Mouse (Mus musculus): ENCODE measurements at regions not wholly inside any gene's neighbourhood (a gene's known extent, or its start where the extent isn't known, plus 50 kb on each side); places are given as distances from the start of the nearest gene placed in this dataset.
"Not testable (repeated sequence)": the region's sequence is repeated elsewhere in the genome, so short reads cannot be mapped to it uniquely, and the experiment has no call there.

DNA sequence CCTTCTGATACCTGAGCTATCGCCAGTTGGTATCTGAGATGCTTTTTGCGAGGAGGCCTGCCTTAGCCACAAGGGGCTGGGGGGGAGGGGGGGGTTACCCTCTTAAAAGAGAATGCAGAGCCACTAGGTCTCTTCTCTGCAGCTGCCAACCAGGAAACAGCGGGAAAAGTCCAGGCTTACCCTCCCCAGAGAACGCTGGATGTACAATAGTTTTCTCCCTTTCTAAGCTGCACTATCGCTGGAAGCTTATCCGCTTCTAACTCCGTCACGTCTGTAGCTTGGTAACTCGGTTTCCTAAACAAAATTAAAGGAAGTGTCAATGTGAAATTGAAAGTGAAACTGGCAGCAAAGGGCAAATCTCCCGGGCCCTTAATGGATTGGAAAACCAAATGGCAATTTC, 481.1 kb upstream of the Acvr2a start:
- Histone ChIP-seq H3K36me3 (ENCODE audit: control insufficient read depth, insufficient read depth, low read length) (no peaks in the 10 kb centered on the region), H3K27me3 (replicated peaks; ENCODE audit: control insufficient read depth, insufficient read depth, low read length) (no peaks in the 10 kb centered on the region; the same call in 1 of the 2 replicates), H3K4me1 (ENCODE audit: control insufficient read depth, insufficient read depth, low read length) (no peaks in the 10 kb centered on the region), H3K27ac (ENCODE audit: insufficient read depth, low read depth, low read length) (peak overlapping the region; percentile 81), H3K4me3 (ENCODE audit: insufficient read depth, low read depth, low read length) (peak overlapping the region; percentile 48)
- TF ChIP-seq POLR2A (IDR thresholded peaks at IDR 0.05; ENCODE audit: low read depth, low read length) (no peak), CTCF (conservative IDR thresholded peaks at IDR 0.05; ENCODE audit: insufficient read depth, insufficient read length, low read depth, low read length) (no peak)
- 44% methylated on average over 10 of the region's 10 CpGs for WGBS
- peak; percentile 56 for DNase-seq

- 74% methylated on average over 4 of the region's 4 CpGs for WGBS
- TF ChIP-seq CTCF (conservative IDR thresholded peaks at IDR 0.05; ENCODE audit: insufficient read depth, insufficient read length, low read depth, low read length) (no peak), POLR2A (IDR thresholded peaks at IDR 0.05; ENCODE audit: low read depth, low read length) (no peak)
- Histone ChIP-seq H3K27me3 (replicated peaks; ENCODE audit: control insufficient read depth, insufficient read depth, low read length) (no peaks in the 10 kb centered on the region), H3K27ac (ENCODE audit: insufficient read depth, low read depth, low read length) (no peak overlapping the region), H3K4me3 (ENCODE audit: insufficient read depth, low read depth, low read length) (no peak overlapping the region), H3K4me1 (ENCODE audit: control insufficient read depth, insufficient read depth, low read length) (no peaks in the 10 kb centered on the region), H3K36me3 (ENCODE audit: control insufficient read depth, insufficient read depth, low read length) (no peaks in the 10 kb centered on the region)
- DNase-seq, result no peak
Observed at GRCm38 (mm10) chr2:48348021-48348420, 465.9 kb upstream of the Acvr2a start.

DNA sequence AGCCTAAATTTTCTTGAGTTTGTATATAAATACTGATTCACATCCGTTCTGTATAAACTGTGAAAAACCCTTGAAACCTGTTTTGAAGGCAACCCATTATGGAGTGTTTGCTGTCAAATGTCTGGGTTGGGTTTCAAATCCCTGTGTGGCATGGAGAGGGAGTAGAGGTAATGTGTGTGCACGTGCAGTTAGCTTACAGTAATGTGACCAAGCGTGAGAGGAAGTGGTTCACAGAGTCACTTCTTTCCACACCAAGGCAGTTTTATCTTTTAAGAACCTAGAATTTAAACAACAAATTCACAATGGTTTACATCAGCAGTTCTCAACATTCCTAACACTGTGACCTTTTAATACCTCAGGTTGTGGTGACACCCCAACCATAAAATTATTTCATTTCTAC, 464.1 kb upstream of the Acvr2a start:
- WGBS, result 79% methylated on average over 3 of the region's 3 CpGs
- Histone ChIP-seq H3K4me1 (ENCODE audit: control insufficient read depth, insufficient read depth, low read length) (no peaks in the 10 kb centered on the region), H3K36me3 (ENCODE audit: control insufficient read depth, insufficient read depth, low read length) (no peaks in the 10 kb centered on the region), H3K27me3 (replicated peaks; ENCODE audit: control insufficient read depth, insufficient read depth, low read length) (no peaks in the 10 kb centered on the region), H3K4me3 (ENCODE audit: insufficient read depth, low read depth, low read length) (no peak overlapping the region), H3K27ac (ENCODE audit: insufficient read depth, low read depth, low read length) (no peak overlapping the region)
- no peak for DNase-seq
- TF ChIP-seq POLR2A (IDR thresholded peaks at IDR 0.05; ENCODE audit: low read depth, low read length) (no peak), CTCF (conservative IDR thresholded peaks at IDR 0.05; ENCODE audit: insufficient read depth, insufficient read length, low read depth, low read length) (no peak)

GRCm38 (mm10) chr2:48350206-48350605, 463.7 kb upstream of the Acvr2a start:
- TF ChIP-seq CTCF (conservative IDR thresholded peaks at IDR 0.05; ENCODE audit: insufficient read depth, insufficient read length, low read depth, low read length) (no peak), POLR2A (IDR thresholded peaks at IDR 0.05; ENCODE audit: low read depth, low read length) (no peak)
- 69% methylated on average over 1 of the region's 1 CpGs for WGBS

DNA sequence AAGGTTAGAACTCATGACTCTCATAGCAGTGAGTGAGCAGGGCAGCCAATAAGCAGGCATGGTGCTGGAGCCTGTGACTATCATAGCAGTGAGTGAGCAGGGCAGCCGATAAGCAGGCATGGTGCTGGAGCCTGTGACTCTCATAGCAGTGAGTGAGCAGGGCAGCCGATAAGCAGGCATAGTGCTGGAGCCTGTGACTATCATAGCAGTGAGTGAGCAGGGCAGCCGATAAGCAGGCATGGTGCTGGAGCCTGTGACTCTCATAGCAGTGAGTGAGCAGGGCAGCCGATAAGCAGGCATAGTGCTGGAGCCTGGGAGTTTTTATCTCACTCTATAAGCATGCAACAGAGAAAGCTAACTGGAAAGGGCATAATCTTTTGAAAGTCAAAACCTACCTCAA, 442.3 kb upstream of the Acvr2a start:
- not testable (repeated sequence) for H3K4me1 ChIP-seq (ENCODE audit: control insufficient read depth, insufficient read depth, low read length); H3K4me3 ChIP-seq (ENCODE audit: insufficient read depth, low read depth, low read length); DNase-seq; H3K27me3 ChIP-seq (replicated peaks; ENCODE audit: control insufficient read depth, insufficient read depth, low read length); H3K27ac ChIP-seq (ENCODE audit: insufficient read depth, low read depth, low read length); H3K36me3 ChIP-seq (ENCODE audit: control insufficient read depth, insufficient read depth, low read length)
- WGBS, result 86% methylated on average over 4 of the region's 4 CpGs

More at GRCm38 (mm10) chr2:48350206-48350605, 463.7 kb upstream of the Acvr2a start:
- no peak overlapping the region for H3K4me3 ChIP-seq (ENCODE audit: insufficient read depth, low read depth, low read length)
- no peaks in the 10 kb centered on the region for H3K4me1 ChIP-seq (ENCODE audit: control insufficient read depth, insufficient read depth, low read length)
- no peak overlapping the region for H3K27ac ChIP-seq (ENCODE audit: insufficient read depth, low read depth, low read length)
- DNase-seq, result no peak
- H3K27me3 ChIP-seq (replicated peaks; ENCODE audit: control insufficient read depth, insufficient read depth, low read length), result no peaks in the 10 kb centered on the region
- no peaks in the 10 kb centered on the region for H3K36me3 ChIP-seq (ENCODE audit: control insufficient read depth, insufficient read depth, low read length)

DNA sequence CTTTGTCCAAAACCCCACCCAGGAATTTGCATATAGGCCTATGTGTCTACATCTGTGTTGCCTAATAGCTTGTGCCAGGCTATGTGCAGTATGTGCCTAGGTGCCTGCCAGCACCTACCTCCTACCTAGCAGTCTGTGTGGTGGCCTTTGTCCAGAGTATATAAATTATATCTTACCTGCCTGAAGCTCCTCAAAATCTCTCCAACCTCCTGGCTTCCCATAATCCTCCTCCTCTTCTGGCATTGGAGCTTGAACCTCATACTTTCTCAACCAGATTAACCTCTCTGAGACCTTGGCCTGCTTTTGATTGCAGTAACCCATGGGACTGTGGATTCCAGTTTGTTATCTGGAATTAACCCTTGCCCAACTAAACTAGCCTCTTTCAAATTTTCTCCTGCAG, 440.8 kb upstream of the Acvr2a start:
- Histone ChIP-seq H3K4me1 (ENCODE audit: control insufficient read depth, insufficient read depth, low read length) (no peaks in the 10 kb centered on the region), H3K36me3 (ENCODE audit: control insufficient read depth, insufficient read depth, low read length) (no peaks in the 10 kb centered on the region), H3K4me3 (ENCODE audit: insufficient read depth, low read depth, low read length) (no peak overlapping the region), H3K27ac (ENCODE audit: insufficient read depth, low read depth, low read length) (no peak overlapping the region), H3K27me3 (replicated peaks; ENCODE audit: control insufficient read depth, insufficient read depth, low read length) (no peaks in the 10 kb centered on the region)
- no peak for DNase-seq
- TF ChIP-seq CTCF (conservative IDR thresholded peaks at IDR 0.05; ENCODE audit: insufficient read depth, insufficient read length, low read depth, low read length) (no peak), POLR2A (IDR thresholded peaks at IDR 0.05; ENCODE audit: low read depth, low read length) (no peak)

GRCm38 (mm10) chr2:48374302-48374701, 439.6 kb upstream of the Acvr2a start:
- no peaks in the 10 kb centered on the region for H3K36me3 ChIP-seq (ENCODE audit: control insufficient read depth, insufficient read depth, low read length)

DNA sequence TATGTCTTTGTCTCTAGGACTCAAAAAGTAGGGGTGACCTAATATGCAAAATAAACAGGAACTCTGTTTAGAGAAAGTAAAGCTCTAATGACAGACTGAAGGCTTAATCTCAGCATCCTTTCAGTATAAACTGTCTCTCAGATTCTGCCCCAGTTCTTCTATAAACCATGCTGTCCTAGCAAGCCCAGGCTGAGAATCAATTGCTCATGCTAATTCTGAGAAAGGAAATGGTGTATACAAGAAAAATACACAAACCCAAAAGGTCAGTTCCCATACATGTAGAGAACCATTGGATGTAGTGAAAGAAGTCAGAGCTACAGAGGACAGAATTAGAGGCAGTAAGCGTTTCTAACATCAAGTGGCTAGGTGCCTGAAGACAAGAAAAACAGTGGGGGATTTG, 435.7 kb upstream of the Acvr2a start:
- DNase-seq, result no peak
- WGBS, result 95% methylated on average over 1 of the region's 1 CpGs
- H3K4me1 ChIP-seq (ENCODE audit: control insufficient read depth, insufficient read depth, low read length), result no peaks in the 10 kb centered on the region
- H3K4me3 ChIP-seq (ENCODE audit: insufficient read depth, low read depth, low read length), result no peak overlapping the region
- no peaks in the 10 kb centered on the region for H3K27me3 ChIP-seq (replicated peaks; ENCODE audit: control insufficient read depth, insufficient read depth, low read length)
- TF ChIP-seq POLR2A (IDR thresholded peaks at IDR 0.05; ENCODE audit: low read depth, low read length) (no peak), CTCF (conservative IDR thresholded peaks at IDR 0.05; ENCODE audit: insufficient read depth, insufficient read length, low read depth, low read length) (no peak)
- H3K36me3 ChIP-seq (ENCODE audit: control insufficient read depth, insufficient read depth, low read length), result no peaks in the 10 kb centered on the region
- H3K27ac ChIP-seq (ENCODE audit: insufficient read depth, low read depth, low read length), result no peak overlapping the region

More at GRCm38 (mm10) chr2:48374302-48374701, 439.6 kb upstream of the Acvr2a start:
- TF ChIP-seq CTCF (conservative IDR thresholded peaks at IDR 0.05; ENCODE audit: insufficient read depth, insufficient read length, low read depth, low read length) (no peak), POLR2A (IDR thresholded peaks at IDR 0.05; ENCODE audit: low read depth, low read length) (no peak)
- Histone ChIP-seq H3K27me3 (replicated peaks; ENCODE audit: control insufficient read depth, insufficient read depth, low read length) (no peaks in the 10 kb centered on the region), H3K4me3 (ENCODE audit: insufficient read depth, low read depth, low read length) (no peak overlapping the region), H3K4me1 (ENCODE audit: control insufficient read depth, insufficient read depth, low read length) (no peaks in the 10 kb centered on the region), H3K27ac (ENCODE audit: insufficient read depth, low read depth, low read length) (no peak overlapping the region)
- no peak for DNase-seq
- 56% methylated on average over 4 of the region's 4 CpGs for WGBS
